Mouse (Mus musculus): ENCODE measurements around the gene Klhl35.

GRCm38 (mm10) chr7:99432863-99433262 is 32.9 kb upstream of the Klhl35 start:
- TF ChIP-seq GATA1 (IDR thresholded peaks at IDR 0.05; ENCODE audit: low read length): no peak
- TF ChIP-seq TAL1 (IDR thresholded peaks at IDR 0.05; ENCODE audit: low read length): no peak
